Mouse (Mus musculus) mesoderm, embryonic 11.5 days (tissue): Measurements from ENCODE around the gene Gm21778.
"Not testable (repeated sequence)": the region's sequence is repeated elsewhere in the genome, so short reads cannot be mapped to it uniquely, and the experiment has no call there.

Source experiments
- DNase-seq: peaks from one replicate; pipeline ENCODE4 v3.0.0-alpha.2; 2012; ENCODE audit warnings: low read depth, low spot score

Gm21778 gene

GRCm38 (mm10) chrY:5942160-5942559, at the start of gene Gm21778:
Gene Gm21778, plus strand, starts transcription at chrY:5942460.
- not testable (repeated sequence) for DNase-seq
